Mouse (Mus musculus) neural tube, embryonic 12.5 days (tissue): Measurements from ENCODE around the gene Smarcal1. TPM values are rescaled to one million over a fixed set of nuclear protein-coding genes. Genes with fewer than 3 reads are reported as not detected.

Source experiments
- ATAC-seq: fragments of 200-750 bp; cut with Nextera tagmentation; 2 replicates; pipeline ENCODE4 v1.8.0; 2017; ENCODE audit warnings: low read depth, mild to moderate bottlenecking, moderate TSS enrichment, moderate library complexity; ENCODE audit not compliant: low FRiP score
- H3K27ac ChIP-seq: fragments of 300-500 bp; sonication (generic); 2 replicates; pipeline ENCODE4 v1.5.1; 2016
- H3K27me3 ChIP-seq: fragments of 300-500 bp; sonication (generic); replicated peaks from 2 replicates; pipeline ENCODE4 v1.6.1; 2016; ENCODE audit warnings: mild to moderate bottlenecking
- H3K36me3 ChIP-seq: fragments of 300-500 bp; sonication (generic); 2 replicates; pipeline ENCODE4 v1.6.1; 2016; ENCODE audit warnings: mild to moderate bottlenecking
- H3K4me1 ChIP-seq: fragments of 300-500 bp; sonication (generic); 2 replicates; pipeline ENCODE4 v1.6.1; 2016
- H3K4me2 ChIP-seq: fragments of 300-500 bp; sonication (generic); replicated peaks from 2 replicates; pipeline ENCODE4 v1.6.1; 2016; ENCODE audit warnings: mild to moderate bottlenecking
- H3K4me3 ChIP-seq: fragments of 300-500 bp; sonication (generic); 2 replicates; pipeline ENCODE4 v1.5.1; 2016
- H3K9ac ChIP-seq: fragments of 300-500 bp; sonication (generic); 2 replicates; pipeline ENCODE4 v1.6.1; 2016; ENCODE audit warnings: mild to moderate bottlenecking
- H3K9me3 ChIP-seq: fragments of 300-500 bp; sonication (generic); 2 replicates; pipeline ENCODE4 v1.6.1; 2016; ENCODE audit warnings: mild to moderate bottlenecking
- WGBS: fragments of 180-500 bp; shearing (Covaris S2); methylation state at CpG from one replicate; pipeline ENCODE4 v1.1.7; 2016; 5-methylcytosine and 5-hydroxymethylcytosine counted together
- polyA plus RNA-seq: library from polyadenylated mRNA; unstranded; fragments of >200 nt; fragmentation: Nextera tagmentation; extraction: Ambion mirVana; gene quantifications from 2 replicates; pipeline ENCODE4 v1.2.1, GENCODE M21; 2016

Smarcal1 gene
- polyA plus RNA-seq, 1 experiment from 2014 or later: 30.9 TPM

DNA sequence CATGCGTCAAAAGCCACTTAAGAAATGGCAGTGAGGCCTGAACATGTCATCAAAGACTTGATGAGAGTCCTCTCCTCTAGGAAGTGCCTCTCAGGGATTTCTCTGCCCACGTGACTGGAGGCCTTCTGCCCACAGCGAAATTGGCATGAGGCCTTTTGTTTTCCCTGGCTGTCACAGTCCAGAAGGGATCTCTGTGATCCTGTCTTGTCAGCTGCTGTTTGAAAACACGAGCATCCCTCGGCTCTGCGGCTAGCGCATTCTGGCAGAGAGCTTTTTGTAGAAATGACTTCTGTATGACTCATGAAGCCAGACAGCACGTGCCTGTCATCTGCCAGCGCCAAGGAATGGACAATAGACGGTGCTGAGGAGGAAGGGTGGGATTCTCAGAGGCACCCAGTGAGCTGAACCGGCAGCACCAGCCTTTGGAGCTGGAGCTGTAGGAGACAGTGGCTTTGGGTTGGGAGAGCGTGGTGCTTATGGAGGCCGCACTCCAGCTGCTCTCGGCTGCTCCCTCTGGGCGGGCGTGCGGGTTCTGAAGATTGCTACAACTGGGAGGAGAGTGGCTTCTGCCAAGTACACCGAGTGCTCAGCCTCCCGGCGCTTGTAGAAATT is 10.4 kb downstream of the Smarcal1 start:
- no peak overlapping the region for H3K4me2 ChIP-seq
- H3K9ac ChIP-seq: no peak overlapping the region
- no peaks in the 10 kb centered on the region for H3K27me3 ChIP-seq
- H3K27ac ChIP-seq: no peak overlapping the region
- H3K4me3 ChIP-seq: no peak overlapping the region
- peaks cover 71% of the 10 kb centered on the region for H3K36me3 ChIP-seq
- H3K4me1 ChIP-seq: no peaks in the 10 kb centered on the region
- 86% methylated on average over 20 of the region's 20 CpGs for WGBS
- no peaks in the 10 kb centered on the region for H3K9me3 ChIP-seq
- ATAC-seq: no peak

DNA sequence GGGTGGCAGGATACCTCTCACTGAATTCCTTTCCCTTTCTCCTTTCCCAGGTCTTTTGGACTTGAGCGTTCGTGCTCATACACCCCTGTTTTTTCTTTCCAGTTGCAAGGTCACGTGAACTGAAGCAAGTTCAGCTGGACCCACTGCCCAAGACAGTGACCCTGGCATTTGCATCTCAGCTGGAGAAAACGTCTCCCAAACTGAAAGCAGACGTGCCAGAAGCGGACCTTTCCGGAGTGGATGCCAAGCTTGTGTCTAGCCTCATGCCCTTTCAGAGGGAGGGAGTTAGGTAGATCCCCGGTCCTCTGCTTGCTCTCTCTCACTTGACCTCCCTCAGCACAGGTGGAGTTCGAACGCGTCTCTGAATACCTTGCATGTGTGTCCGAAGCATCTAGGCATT is 12.6 kb downstream of the Smarcal1 start:
- Histone ChIP-seq H3K4me2 (no peak overlapping the region), H3K9ac (no peak overlapping the region), H3K27me3 (no peaks in the 10 kb centered on the region), H3K4me3 (no peak overlapping the region), H3K9me3 (no peaks in the 10 kb centered on the region), H3K36me3 (peaks cover 80% of the 10 kb centered on the region), H3K27ac (no peak overlapping the region), H3K4me1 (no peaks in the 10 kb centered on the region)
- ATAC-seq: no peak
- 95% methylated on average over 12 of the region's 12 CpGs for WGBS

DNA sequence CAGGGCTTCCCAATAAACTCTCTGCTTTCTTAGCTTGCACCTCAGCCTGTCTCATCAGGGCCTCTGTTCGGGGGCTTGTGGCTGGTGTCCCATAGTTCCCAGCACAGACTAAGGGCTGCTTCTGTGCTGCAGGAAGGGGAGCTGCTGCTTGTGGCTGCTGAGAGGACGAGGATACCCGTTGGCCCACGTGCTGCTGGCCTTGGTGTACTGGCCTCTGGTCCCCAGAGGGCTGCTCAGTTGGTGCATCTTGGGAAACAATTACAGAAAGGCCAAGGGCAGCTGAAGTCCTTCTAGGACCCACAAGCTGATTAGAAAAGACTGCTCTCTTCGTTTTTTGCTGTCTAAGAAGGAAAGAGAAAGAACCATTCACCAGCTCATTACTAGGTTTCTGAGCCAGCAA is 13.2 kb downstream of the Smarcal1 start:
- no peak overlapping the region for H3K9ac ChIP-seq
- peaks cover 80% of the 10 kb centered on the region for H3K36me3 ChIP-seq
- H3K4me1 ChIP-seq: no peaks in the 10 kb centered on the region
- ATAC-seq: no peak
- no peak overlapping the region for H3K27ac ChIP-seq
- H3K4me2 ChIP-seq: no peak overlapping the region
- no peak overlapping the region for H3K4me3 ChIP-seq
- no peaks in the 10 kb centered on the region for H3K27me3 ChIP-seq
- no peaks in the 10 kb centered on the region for H3K9me3 ChIP-seq
- WGBS: 86% methylated on average over 5 of the region's 5 CpGs

DNA sequence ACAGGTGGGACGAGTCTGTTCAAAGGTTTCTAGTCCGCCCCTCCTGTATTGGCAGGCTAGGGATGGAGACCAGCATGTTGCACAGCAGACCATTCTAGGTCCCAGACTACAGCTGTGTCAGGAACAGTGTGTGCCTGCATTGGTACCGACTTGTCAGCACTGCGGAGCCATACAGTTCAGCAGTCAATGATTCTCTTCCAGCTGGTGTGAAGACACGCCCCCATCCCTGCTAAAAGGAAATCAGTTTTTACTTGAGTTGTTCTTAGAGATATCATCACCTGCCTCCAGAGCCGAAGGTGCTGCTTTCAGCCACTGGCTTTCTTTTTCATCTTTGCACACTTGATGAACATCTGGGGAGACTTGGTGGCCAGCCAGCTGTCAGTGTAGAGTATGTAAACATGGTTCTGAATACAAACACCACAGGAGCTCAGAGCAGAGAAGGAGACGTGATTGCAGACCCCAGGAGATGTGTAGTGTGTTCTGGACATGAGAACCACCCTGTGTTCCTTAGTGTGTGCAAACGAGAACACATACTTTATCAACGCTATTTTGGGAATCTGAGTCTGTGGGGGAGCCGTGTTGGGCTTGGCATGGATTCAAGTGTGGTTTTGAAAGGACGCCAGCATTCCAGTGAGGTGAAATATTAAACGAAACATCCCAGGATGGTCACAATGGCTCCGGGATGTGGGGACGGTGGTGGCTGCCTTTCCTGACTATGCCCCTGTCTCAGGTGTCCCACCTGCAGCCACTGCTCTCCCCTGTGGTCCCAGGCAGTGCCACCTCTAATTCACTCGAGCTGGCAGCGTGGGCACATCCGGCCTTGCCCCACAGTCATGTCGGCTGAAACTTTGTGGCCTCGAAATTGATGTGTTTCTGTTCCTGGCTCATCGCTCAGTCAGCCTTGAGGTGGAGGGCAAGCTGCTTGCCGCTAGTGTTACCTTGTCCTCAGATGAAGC is 16.4 kb downstream of the Smarcal1 start:
- H3K36me3 ChIP-seq: peaks cover 72% of the 10 kb centered on the region
- WGBS: 84% methylated on average over 21 of the region's 21 CpGs

DNA sequence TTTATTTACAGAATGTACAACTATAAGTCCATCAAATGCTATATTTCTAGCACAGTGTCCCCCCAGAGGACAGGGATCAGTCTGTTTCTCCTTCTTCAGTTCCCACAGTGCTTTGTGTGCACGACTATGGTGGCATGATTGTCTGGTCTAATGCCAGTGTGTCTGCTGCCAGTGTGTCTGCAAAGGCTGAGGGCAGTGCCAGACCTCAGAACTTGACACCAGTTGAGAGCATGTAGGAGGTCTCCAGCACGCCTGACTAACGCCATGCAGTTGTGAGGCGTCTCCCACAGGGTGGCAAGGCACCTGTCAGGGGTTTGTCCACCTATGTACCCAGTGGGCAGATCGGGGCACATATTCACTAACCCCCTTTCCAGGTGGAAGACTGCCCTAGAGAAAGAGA is 17.7 kb downstream of the Smarcal1 start:
- Histone ChIP-seq H3K4me1 (peaks cover under 1% of the 10 kb centered on the region; the same call in 1 of the 2 replicates), H3K9me3 (no peaks in the 10 kb centered on the region), H3K36me3 (peaks cover 67% of the 10 kb centered on the region), H3K27me3 (no peaks in the 10 kb centered on the region), H3K4me2 (no peak overlapping the region), H3K4me3 (no peak overlapping the region), H3K27ac (no peak overlapping the region), H3K9ac (no peak overlapping the region)
- WGBS: 91% methylated on average over 5 of the region's 5 CpGs
- no peak for ATAC-seq

More for the DNA sequence above, 16.4 kb downstream of the Smarcal1 start:
- no peaks in the 10 kb centered on the region for H3K9me3 ChIP-seq
- no peak overlapping the region for H3K27ac ChIP-seq
- no peaks in the 10 kb centered on the region for H3K27me3 ChIP-seq
- no peak overlapping the region for H3K4me3 ChIP-seq
- no peak overlapping the region for H3K9ac ChIP-seq
- H3K4me1 ChIP-seq: no peaks in the 10 kb centered on the region
- no peak overlapping the region for H3K4me2 ChIP-seq
- ATAC-seq: no peak

DNA sequence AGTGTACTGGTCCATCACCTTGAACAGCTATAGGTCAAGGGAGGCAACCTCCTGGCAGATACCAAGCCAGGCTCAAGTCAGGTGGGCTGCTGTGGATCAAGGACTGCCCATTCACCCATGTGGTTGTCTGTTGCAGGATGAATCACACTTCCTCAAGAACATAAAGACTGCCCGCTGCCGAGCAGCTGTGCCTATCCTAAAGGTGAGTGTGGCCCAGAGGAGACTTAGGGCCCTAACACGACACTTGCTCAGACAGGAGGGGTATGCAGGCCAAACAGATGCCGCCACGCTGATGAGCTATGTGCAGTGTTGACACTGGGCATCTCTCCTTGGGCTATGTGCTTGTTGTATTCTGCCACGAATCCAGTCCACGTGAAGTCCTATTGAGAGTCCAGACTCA is 18.2 kb downstream of the Smarcal1 start:
- Histone ChIP-seq H3K27me3 (no peaks in the 10 kb centered on the region), H3K9ac (no peak overlapping the region), H3K4me2 (no peak overlapping the region), H3K27ac (no peak overlapping the region), H3K36me3 (peaks cover 62% of the 10 kb centered on the region), H3K9me3 (no peaks in the 10 kb centered on the region), H3K4me3 (no peak overlapping the region), H3K4me1 (peaks cover 5% of the 10 kb centered on the region)
- no peak for ATAC-seq
- WGBS: 94% methylated on average over 7 of the region's 7 CpGs

DNA sequence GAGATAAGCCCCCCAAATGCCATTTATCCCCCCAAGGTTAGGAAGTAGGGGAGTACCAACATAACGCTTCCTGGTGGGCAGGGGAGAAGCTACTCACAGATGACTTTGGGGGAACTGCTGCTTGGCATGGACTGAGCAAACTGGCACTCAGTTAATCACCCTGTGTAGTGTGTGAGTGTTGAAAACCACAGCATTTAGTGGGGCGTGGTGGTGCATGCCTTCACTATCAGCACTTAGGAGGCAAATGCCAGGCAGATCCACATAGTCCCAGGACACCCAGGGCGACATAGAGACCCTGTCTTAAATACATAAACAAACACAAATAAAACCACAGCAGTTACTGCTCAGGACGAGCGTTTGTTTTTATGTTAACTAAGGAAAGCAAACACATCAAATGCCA is 19.1 kb downstream of the Smarcal1 start:
- ATAC-seq: no peak

DNA sequence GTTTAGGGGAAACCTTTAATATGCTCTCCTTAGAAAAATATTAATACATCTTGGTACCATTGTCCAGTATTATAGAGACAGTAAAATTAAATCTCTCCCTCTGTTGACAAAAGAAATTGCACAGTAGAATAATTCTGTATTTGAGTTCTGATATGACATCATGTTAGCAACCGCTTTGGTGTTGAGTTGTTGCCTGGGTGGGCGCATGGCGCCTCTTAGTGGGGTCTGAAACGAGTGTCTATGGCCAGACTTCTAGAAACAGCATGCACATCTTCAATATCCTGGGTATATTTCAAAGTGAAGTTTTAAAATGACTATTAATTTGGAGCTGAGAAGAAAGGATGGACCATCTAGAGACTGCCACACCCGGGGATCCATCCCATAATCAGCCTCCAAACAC is 19.8 kb downstream of the Smarcal1 start:
- Histone ChIP-seq H3K27me3 (no peaks in the 10 kb centered on the region), H3K27ac (no peak overlapping the region), H3K4me3 (no peak overlapping the region), H3K36me3 (peaks cover 46% of the 10 kb centered on the region), H3K4me2 (no peak overlapping the region), H3K4me1 (peaks cover 7% of the 10 kb centered on the region), H3K9ac (no peak overlapping the region), H3K9me3 (no peaks in the 10 kb centered on the region)
- ATAC-seq: no peak
- 92% methylated on average over 5 of the region's 5 CpGs for WGBS

More for the DNA sequence above, 19.1 kb downstream of the Smarcal1 start:
- H3K4me1 ChIP-seq: peaks cover 7% of the 10 kb centered on the region
- H3K9ac ChIP-seq: no peak overlapping the region
- no peak overlapping the region for H3K4me2 ChIP-seq
- peaks cover 52% of the 10 kb centered on the region for H3K36me3 ChIP-seq
- H3K9me3 ChIP-seq: no peaks in the 10 kb centered on the region
- H3K27me3 ChIP-seq: no peaks in the 10 kb centered on the region
- H3K4me3 ChIP-seq: no peak overlapping the region
- no peak overlapping the region for H3K27ac ChIP-seq
- 84% methylated on average over 5 of the region's 5 CpGs for WGBS

DNA sequence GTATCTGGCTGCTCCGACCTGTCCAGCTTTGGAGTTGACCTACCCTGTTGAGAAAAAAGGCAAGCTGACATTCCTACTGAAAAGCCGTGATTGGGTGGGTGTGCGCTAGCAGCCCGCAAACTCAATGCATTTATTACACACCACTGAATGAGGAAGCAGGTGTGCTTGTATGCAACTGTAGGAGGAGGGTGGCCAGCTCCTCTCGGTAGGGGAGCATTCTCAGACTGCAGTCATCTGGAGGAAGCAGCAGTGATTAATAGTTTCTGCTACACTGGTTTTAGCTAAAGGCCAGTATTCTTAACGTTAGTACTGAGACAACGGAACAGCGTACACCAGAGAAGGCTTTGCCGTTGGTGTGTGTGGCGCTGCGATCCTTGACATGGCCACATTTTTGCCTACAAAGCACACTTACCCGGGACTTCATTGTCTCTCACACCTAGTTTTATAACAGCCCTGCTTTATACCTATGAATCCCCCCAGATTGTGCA is 23.2 kb downstream of the Smarcal1 start:
- H3K4me3 ChIP-seq: no peak overlapping the region
- no peak overlapping the region for H3K9ac ChIP-seq
- H3K4me1 ChIP-seq: peaks cover 14% of the 10 kb centered on the region
- no peak overlapping the region for H3K27ac ChIP-seq
- no peak overlapping the region for H3K4me2 ChIP-seq
- no peaks in the 10 kb centered on the region for H3K27me3 ChIP-seq
- H3K9me3 ChIP-seq: no peaks in the 10 kb centered on the region
- H3K36me3 ChIP-seq: peaks cover 22% of the 10 kb centered on the region
- WGBS: 39% methylated on average over 12 of the region's 12 CpGs
- ATAC-seq: peak; percentile 18; the same call in 1 of the 2 replicates

DNA sequence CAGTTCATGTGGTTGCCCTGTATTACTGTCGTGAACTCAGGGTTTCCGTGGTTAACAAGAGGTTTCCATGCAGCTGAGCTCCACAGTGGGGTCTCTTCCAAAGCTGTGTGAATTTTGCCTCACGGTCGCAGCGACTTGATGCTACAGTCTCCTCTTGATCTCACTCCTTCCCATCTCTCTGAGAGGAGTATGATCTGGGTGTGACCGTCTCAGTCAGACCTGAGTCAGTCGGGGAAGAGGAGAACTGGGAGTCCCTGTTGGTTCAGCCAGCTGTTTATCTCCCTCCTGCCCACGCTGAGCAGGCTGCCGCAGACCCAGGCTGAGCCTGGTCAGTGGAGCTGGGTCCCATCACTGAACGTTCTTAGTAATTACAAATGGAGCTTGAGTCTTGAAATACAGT is 26.1 kb downstream of the Smarcal1 start:
- Histone ChIP-seq H3K4me2 (no peak overlapping the region), H3K36me3 (peaks cover 34% of the 10 kb centered on the region), H3K27me3 (no peaks in the 10 kb centered on the region)

DNA sequence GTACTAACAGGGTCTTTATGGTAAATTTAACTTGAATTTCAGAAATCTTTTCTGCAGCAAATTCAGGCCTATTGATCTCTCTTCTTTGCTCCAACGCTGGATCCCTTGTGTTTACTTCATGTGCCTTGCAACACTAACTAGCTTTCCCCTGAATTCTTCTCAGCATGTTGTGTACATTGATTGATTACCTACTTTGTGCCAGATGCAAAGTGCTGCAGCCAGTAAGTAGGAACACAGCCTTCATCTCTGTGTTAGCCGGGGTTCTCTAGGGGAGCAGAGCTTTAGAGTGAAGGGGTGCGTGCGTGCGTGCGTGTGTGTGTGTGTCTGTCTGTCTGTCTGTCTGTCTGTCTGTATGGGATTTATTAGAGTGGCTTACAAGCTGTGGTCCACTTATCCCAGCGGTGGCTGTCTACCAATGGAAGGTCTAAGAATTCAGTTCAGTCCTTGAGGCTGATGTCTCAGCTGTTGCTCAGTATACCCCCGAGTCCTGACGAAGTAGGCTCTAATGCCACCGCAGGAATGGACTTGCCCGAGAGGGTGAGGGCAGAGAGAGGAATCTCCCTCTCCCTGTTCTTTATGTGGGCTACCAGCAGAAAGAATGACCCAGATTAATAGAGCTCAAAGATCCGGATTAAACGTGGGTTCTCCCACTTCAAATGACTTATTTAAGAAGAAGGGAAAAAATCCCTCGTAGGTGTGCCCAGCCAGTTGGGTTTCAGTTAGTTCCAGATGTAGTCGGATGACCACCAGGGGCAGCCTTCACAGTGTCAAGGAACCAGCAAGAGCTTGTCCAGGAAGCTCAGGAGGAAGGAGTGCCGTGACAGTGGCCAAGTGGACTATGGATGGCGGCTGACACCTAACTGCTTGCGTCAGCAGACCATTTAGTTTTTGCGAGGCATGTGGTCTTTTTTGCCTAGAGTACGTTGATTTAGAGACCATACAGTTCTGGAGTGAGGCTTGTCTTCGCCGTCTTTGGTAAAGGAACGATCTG is 27.1 kb downstream of the Smarcal1 start:
- H3K4me1 ChIP-seq: peaks cover 14% of the 10 kb centered on the region
- H3K9ac ChIP-seq: no peak overlapping the region
- peak; percentile 80 for ATAC-seq
- H3K4me2 ChIP-seq: no peak overlapping the region
- no peak overlapping the region for H3K27ac ChIP-seq
- peaks cover 42% of the 10 kb centered on the region for H3K36me3 ChIP-seq
- H3K4me3 ChIP-seq: no peak overlapping the region
- no peaks in the 10 kb centered on the region for H3K9me3 ChIP-seq
- H3K27me3 ChIP-seq: no peaks in the 10 kb centered on the region
- WGBS: 71% methylated on average over 23 of the region's 23 CpGs

More for the DNA sequence above, 26.1 kb downstream of the Smarcal1 start:
- peaks cover 14% of the 10 kb centered on the region for H3K4me1 ChIP-seq
- H3K9ac ChIP-seq: no peak overlapping the region
- no peak overlapping the region for H3K4me3 ChIP-seq
- no peak for ATAC-seq
- 80% methylated on average over 10 of the region's 10 CpGs for WGBS
- H3K9me3 ChIP-seq: no peaks in the 10 kb centered on the region
- no peak overlapping the region for H3K27ac ChIP-seq
